Mouse (Mus musculus): ENCODE measurements around the gene Slc6a18. TPM values are rescaled to one million over a fixed set of nuclear protein-coding genes. Genes with fewer than 3 reads are reported as not detected.
"Not testable (repeated sequence)": the region's sequence is repeated elsewhere in the genome, so short reads cannot be mapped to it uniquely, and the experiment has no call there.

Gene Slc6a18
- polyA plus RNA-seq, 1 experiment from 2014 or later, result not detected

GRCm38 (mm10) chr13:73711221-73711620 lies 33.4 kb upstream of the Slc6a18 start:
- ATAC-seq (ENCODE audit: insufficient number of reproducible peaks, low FRiP score, low TSS enrichment, low read depth), result no peak
- Histone ChIP-seq H3K4me1 (ENCODE audit: control insufficient read depth, insufficient read depth, low read length) (no peaks in the 10 kb centered on the region), H3K36me3 (ENCODE audit: control insufficient read depth, insufficient read depth, low read length) (no peaks in the 10 kb centered on the region), H3K4me3 (ENCODE audit: low read depth, low read length) (no peak overlapping the region), H3K9ac (ENCODE audit: low read length) (no peak overlapping the region), H3K9me3 (ENCODE audit: control insufficient read depth, low read length) (no peaks in the 10 kb centered on the region), H3K27ac (replicated peaks; ENCODE audit: low read depth, low read length) (no peak overlapping the region), H3K27me3 (ENCODE audit: control insufficient read depth, insufficient read depth, low read length) (no peaks in the 10 kb centered on the region), H3K4me2 (ENCODE audit: low read depth, severe bottlenecking) (no peak overlapping the region)
- DNase-seq (ENCODE audit: low spot score), result no peak
- WGBS, result 90% methylated on average over 5 of the region's 5 CpGs

- Histone ChIP-seq H3K9ac (ENCODE audit: low read length) (no peak overlapping the region), H3K4me3 (ENCODE audit: low read depth, low read length) (no peak overlapping the region), H3K9me3 (ENCODE audit: control insufficient read depth, low read length) (no peaks in the 10 kb centered on the region), H3K27ac (replicated peaks; ENCODE audit: low read depth, low read length) (no peak overlapping the region), H3K4me1 (ENCODE audit: control insufficient read depth, insufficient read depth, low read length) (no peaks in the 10 kb centered on the region), H3K4me2 (ENCODE audit: low read depth, severe bottlenecking) (no peak overlapping the region), H3K36me3 (ENCODE audit: control insufficient read depth, insufficient read depth, low read length) (no peaks in the 10 kb centered on the region), H3K27me3 (ENCODE audit: control insufficient read depth, insufficient read depth, low read length) (no peaks in the 10 kb centered on the region)
- WGBS, result 46% methylated on average over 6 of the region's 6 CpGs
- ATAC-seq (ENCODE audit: insufficient number of reproducible peaks, low FRiP score, low TSS enrichment, low read depth) (no peak), DNase-seq (ENCODE audit: low spot score) (no peak)
Measured at GRCm38 (mm10) chr13:73709491-73709890, 31.7 kb upstream of the Slc6a18 start.

DNA sequence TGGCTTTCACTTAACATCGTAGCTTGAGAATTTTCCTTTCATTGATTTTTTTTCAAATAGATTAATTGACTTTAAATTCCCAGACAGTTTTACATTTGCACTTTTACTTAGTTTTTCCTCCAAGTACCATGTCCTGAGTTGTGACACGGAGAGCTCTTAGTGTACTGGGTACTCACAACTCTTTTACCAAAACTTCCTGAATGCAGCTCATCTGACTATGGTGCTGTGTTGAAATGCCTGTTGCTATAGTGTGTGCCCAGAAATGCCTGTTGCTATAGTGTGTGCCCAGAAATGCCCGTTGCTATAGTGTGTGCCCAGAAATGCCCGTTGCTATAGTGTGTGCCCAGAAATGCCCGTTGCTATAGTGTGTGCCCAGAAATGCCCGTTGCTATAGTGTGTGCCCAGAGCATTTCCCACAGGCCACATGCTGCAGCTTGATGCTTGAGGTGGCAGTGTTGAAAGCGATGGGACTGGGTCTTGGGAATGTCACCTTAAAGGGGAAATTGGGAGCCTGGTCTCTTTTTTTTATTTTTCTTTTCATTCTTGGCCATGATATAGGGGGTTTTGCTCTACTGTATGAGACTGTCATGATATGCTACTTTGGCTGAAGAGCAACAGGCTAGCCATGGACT lies 27.0 kb upstream of the Slc6a18 start, which contains the start of gene Slc6a19:
TSS of gene Slc6a19 (minus strand) at position 172 of the 632 bp plus-strand sequence.
- no peak for DNase-seq (ENCODE audit: low spot score)
- no peaks in the 10 kb centered on the region for H3K36me3 ChIP-seq (ENCODE audit: control insufficient read depth, insufficient read depth, low read length)
- no peaks in the 10 kb centered on the region for H3K4me1 ChIP-seq (ENCODE audit: control insufficient read depth, insufficient read depth, low read length)
- H3K27me3 ChIP-seq (ENCODE audit: control insufficient read depth, insufficient read depth, low read length), result no peaks in the 10 kb centered on the region
- H3K27ac ChIP-seq (replicated peaks; ENCODE audit: low read depth, low read length), result no peak within 1 kb of the TSS
- H3K4me3 ChIP-seq (ENCODE audit: low read depth, low read length), result no peak within 1 kb of the TSS
- H3K9ac ChIP-seq (ENCODE audit: low read length), result no peak within 1 kb of the TSS
- no peak within 1 kb of the TSS for H3K4me2 ChIP-seq (ENCODE audit: low read depth, severe bottlenecking)
- ATAC-seq (ENCODE audit: insufficient number of reproducible peaks, low FRiP score, low TSS enrichment, low read depth), result no peak
- WGBS, result 91% methylated on average over 7 of the region's 7 CpGs
- H3K9me3 ChIP-seq (ENCODE audit: control insufficient read depth, low read length), result no peaks in the 10 kb centered on the region

GRCm38 (mm10) chr13:73703486-73703885 lies 25.7 kb upstream of the Slc6a18 start:
- H3K9ac ChIP-seq (ENCODE audit: low read length); H3K27ac ChIP-seq (replicated peaks; ENCODE audit: low read depth, low read length); H3K4me1 ChIP-seq (ENCODE audit: control insufficient read depth, insufficient read depth, low read length); H3K36me3 ChIP-seq (ENCODE audit: control insufficient read depth, insufficient read depth, low read length); DNase-seq (ENCODE audit: low spot score); ATAC-seq (ENCODE audit: insufficient number of reproducible peaks, low FRiP score, low TSS enrichment, low read depth); H3K27me3 ChIP-seq (ENCODE audit: control insufficient read depth, insufficient read depth, low read length); H3K4me2 ChIP-seq (ENCODE audit: low read depth, severe bottlenecking); H3K4me3 ChIP-seq (ENCODE audit: low read depth, low read length); H3K9me3 ChIP-seq (ENCODE audit: control insufficient read depth, low read length): not testable (repeated sequence)
- WGBS, result 88% methylated on average over 4 of the region's 4 CpGs

- no peaks in the 10 kb centered on the region for H3K4me1 ChIP-seq (ENCODE audit: control insufficient read depth, insufficient read depth, low read length)
- 88% methylated on average over 4 of the region's 4 CpGs for WGBS
- no peak overlapping the region for H3K4me2 ChIP-seq (ENCODE audit: low read depth, severe bottlenecking)
- no peak overlapping the region for H3K27ac ChIP-seq (replicated peaks; ENCODE audit: low read depth, low read length)
- H3K9me3 ChIP-seq (ENCODE audit: control insufficient read depth, low read length), result no peaks in the 10 kb centered on the region
- H3K9ac ChIP-seq (ENCODE audit: low read length), result no peak overlapping the region
- ATAC-seq (ENCODE audit: insufficient number of reproducible peaks, low FRiP score, low TSS enrichment, low read depth) (no peak), DNase-seq (ENCODE audit: low spot score) (no peak)
- H3K4me3 ChIP-seq (ENCODE audit: low read depth, low read length), result no peak overlapping the region
- no peaks in the 10 kb centered on the region for H3K27me3 ChIP-seq (ENCODE audit: control insufficient read depth, insufficient read depth, low read length)
- H3K36me3 ChIP-seq (ENCODE audit: control insufficient read depth, insufficient read depth, low read length), result no peaks in the 10 kb centered on the region
Measured at GRCm38 (mm10) chr13:73702776-73703175, 25.0 kb upstream of the Slc6a18 start.

DNA sequence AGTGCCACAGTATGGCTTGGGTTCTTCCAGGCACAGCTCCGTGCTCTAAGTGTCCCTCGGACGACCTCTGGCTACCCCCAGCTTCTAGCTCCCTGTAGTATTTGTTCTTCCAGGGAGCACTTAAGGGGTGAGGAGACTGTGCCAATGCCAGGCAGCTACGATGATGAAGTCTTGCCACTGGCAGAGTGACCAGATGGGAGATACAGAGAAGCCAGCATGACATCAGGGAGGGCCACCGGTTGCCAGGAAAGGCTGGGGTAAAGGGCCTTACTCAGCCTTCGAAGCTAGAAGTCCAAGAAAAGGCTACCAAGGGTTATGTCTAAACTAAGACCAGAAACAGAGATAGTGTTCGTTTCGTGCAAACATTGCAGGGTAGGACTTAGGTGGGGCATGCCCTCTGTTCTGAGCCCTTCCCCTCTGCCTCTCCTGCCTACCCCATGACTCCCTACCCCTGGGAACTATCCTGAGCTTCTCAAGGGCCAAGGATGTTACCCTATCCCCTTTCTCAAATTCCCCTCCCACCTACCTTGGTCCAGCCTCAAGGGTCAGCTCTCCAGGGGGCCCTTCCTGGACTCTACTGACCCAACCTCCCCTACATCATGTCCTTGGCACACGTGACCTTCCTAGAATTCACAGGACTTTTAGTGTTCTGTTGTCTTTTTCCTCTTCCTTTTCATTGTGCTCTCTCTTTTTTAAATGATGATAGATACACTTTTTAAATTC lies 23.5 kb upstream of the Slc6a18 start:
- no peak overlapping the region for H3K4me3 ChIP-seq (ENCODE audit: low read depth, low read length)

DNA sequence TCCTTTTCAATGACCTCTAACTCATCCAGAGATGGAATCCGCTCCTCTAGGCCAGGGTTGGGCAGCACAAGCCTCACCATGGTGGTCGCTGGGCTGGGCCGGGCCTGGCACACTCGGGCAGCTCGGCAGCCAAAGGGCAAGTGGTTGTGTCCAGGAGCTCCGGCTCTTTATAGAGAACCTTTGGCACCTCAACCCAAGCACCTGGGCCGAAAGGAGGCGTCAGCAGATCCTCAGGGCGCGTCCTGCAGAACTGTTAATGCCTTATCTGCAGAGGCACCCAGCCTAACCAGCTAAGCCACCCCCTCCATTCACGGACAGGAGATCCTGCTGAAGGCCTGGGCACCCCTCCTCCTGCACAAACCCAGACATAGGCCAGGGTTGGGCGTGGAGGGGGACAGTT lies 22.7 kb upstream of the Slc6a18 start:
- ATAC-seq (ENCODE audit: insufficient number of reproducible peaks, low FRiP score, low TSS enrichment, low read depth) (no peak), DNase-seq (ENCODE audit: low spot score) (no peak)
- no peaks in the 10 kb centered on the region for H3K27me3 ChIP-seq (ENCODE audit: control insufficient read depth, insufficient read depth, low read length)
- no peaks in the 10 kb centered on the region for H3K9me3 ChIP-seq (ENCODE audit: control insufficient read depth, low read length)
- no peak overlapping the region for H3K4me3 ChIP-seq (ENCODE audit: low read depth, low read length)
- H3K27ac ChIP-seq (replicated peaks; ENCODE audit: low read depth, low read length), result no peak overlapping the region
- no peaks in the 10 kb centered on the region for H3K4me1 ChIP-seq (ENCODE audit: control insufficient read depth, insufficient read depth, low read length)
- H3K4me2 ChIP-seq (ENCODE audit: low read depth, severe bottlenecking), result no peak overlapping the region
- H3K9ac ChIP-seq (ENCODE audit: low read length), result no peak overlapping the region
- 94% methylated on average over 12 of the region's 12 CpGs for WGBS
- H3K36me3 ChIP-seq (ENCODE audit: control insufficient read depth, insufficient read depth, low read length), result no peaks in the 10 kb centered on the region

More for the DNA sequence above, 23.5 kb upstream of the Slc6a18 start:
- H3K27ac ChIP-seq (replicated peaks; ENCODE audit: low read depth, low read length), result no peak overlapping the region
- no peak for DNase-seq (ENCODE audit: low spot score)
- ATAC-seq (ENCODE audit: insufficient number of reproducible peaks, low FRiP score, low TSS enrichment, low read depth), result no peak
- H3K4me2 ChIP-seq (ENCODE audit: low read depth, severe bottlenecking), result no peak overlapping the region
- 83% methylated on average over 9 of the region's 9 CpGs for WGBS
- H3K9me3 ChIP-seq (ENCODE audit: control insufficient read depth, low read length), result no peaks in the 10 kb centered on the region
- H3K4me1 ChIP-seq (ENCODE audit: control insufficient read depth, insufficient read depth, low read length), result no peaks in the 10 kb centered on the region
- H3K27me3 ChIP-seq (ENCODE audit: control insufficient read depth, insufficient read depth, low read length), result no peaks in the 10 kb centered on the region
- H3K9ac ChIP-seq (ENCODE audit: low read length), result no peak overlapping the region
- H3K36me3 ChIP-seq (ENCODE audit: control insufficient read depth, insufficient read depth, low read length), result no peaks in the 10 kb centered on the region

GRCm38 (mm10) chr13:73699714-73700113 lies 21.9 kb upstream of the Slc6a18 start:
- no peak for DNase-seq (ENCODE audit: low spot score)
- WGBS, result 89% methylated on average over 6 of the region's 6 CpGs

More at GRCm38 (mm10) chr13:73699714-73700113, 21.9 kb upstream of the Slc6a18 start:
- no peaks in the 10 kb centered on the region for H3K9me3 ChIP-seq (ENCODE audit: control insufficient read depth, low read length)
- no peaks in the 10 kb centered on the region for H3K27me3 ChIP-seq (ENCODE audit: control insufficient read depth, insufficient read depth, low read length)
- H3K4me2 ChIP-seq (ENCODE audit: low read depth, severe bottlenecking), result no peak overlapping the region
- H3K4me1 ChIP-seq (ENCODE audit: control insufficient read depth, insufficient read depth, low read length), result no peaks in the 10 kb centered on the region
- H3K4me3 ChIP-seq (ENCODE audit: low read depth, low read length), result no peak overlapping the region
- no peaks in the 10 kb centered on the region for H3K36me3 ChIP-seq (ENCODE audit: control insufficient read depth, insufficient read depth, low read length)
- no peak overlapping the region for H3K27ac ChIP-seq (replicated peaks; ENCODE audit: low read depth, low read length)
- no peak overlapping the region for H3K9ac ChIP-seq (ENCODE audit: low read length)
- no peak for ATAC-seq (ENCODE audit: insufficient number of reproducible peaks, low FRiP score, low TSS enrichment, low read depth)

Data from limb, embryonic 11.5 days (tissue).